Mouse (Mus musculus) kidney, adult 2 months (tissue): ENCODE measurements at regions not wholly inside any gene's neighbourhood (a gene's known extent, or its start where the extent isn't known, plus 50 kb on each side); places are given as distances from the start of the nearest gene placed in this dataset.

Experiments
- CTCF ChIP-seq: fragments of 200-500 bp; conservative IDR thresholded peaks from 2 replicates; pipeline ENCODE4 v1.5.1; 2011; ENCODE audit warnings: low read depth, mild to moderate bottlenecking, control low read depth, low read length, moderate library complexity, mixed read lengths; ENCODE audit not compliant: insufficient read depth, insufficient read length
- POLR2A ChIP-seq: fragments of 200-500 bp; IDR thresholded peaks from one replicate; pipeline ENCODE4 v1.6.1; 2011; ENCODE audit warnings: low read depth, low read length, control low read depth

DNA sequence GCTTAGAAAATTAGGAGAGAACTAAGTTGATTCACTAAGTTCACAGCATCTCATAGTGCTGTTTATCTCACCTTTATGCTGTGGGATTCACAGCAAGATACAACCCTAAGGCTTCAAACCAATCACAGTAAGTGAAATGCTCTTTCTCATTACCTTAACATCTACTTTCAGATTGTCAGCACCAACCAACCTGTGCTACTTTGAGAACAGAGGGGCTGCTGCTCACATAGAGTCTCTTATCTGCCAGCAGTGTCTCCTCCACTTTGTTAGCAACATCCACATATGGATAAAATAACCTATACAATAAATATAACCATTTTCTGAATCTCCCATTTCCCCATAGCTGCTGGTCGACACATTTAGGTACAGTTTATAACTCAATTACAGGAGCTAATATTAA lies 456.1 kb downstream of the Tecrl start:
- TF ChIP-seq CTCF (no peak), POLR2A (no peak)
